Mouse (Mus musculus) testis, adult 2 months (tissue): Measurements from ENCODE around the gene Btbd9. TPM values are rescaled to one million over a fixed set of nuclear protein-coding genes. Genes with fewer than 3 reads are reported as not detected.

Experiments
- H3K27ac ChIP-seq: fragments of 200-500 bp; 2 replicates; pipeline ENCODE4 v1.5.1; 2012; ENCODE audit warnings: low read depth, low read length; ENCODE audit not compliant: control insufficient read depth, insufficient read depth
- H3K27me3 ChIP-seq: fragments of 200-500 bp; 2 replicates; pipeline ENCODE4 v1.6.1; 2012; ENCODE audit warnings: mild to moderate bottlenecking, low read length, moderate library complexity; ENCODE audit not compliant: control insufficient read depth, insufficient read depth
- H3K36me3 ChIP-seq: fragments of 200-500 bp; 2 replicates; pipeline ENCODE4 v1.6.1; 2012; ENCODE audit warnings: mild to moderate bottlenecking, low read length; ENCODE audit not compliant: control insufficient read depth, insufficient read depth
- H3K4me1 ChIP-seq: fragments of 200-500 bp; 2 replicates; pipeline ENCODE4 v1.6.1; 2012; ENCODE audit warnings: low read length; ENCODE audit not compliant: control insufficient read depth, insufficient read depth
- H3K4me3 ChIP-seq: fragments of 200-500 bp; 2 replicates; pipeline ENCODE4 v1.5.1; 2012; ENCODE audit warnings: low read depth, mild to moderate bottlenecking, low read length, moderate library complexity, mixed read lengths; ENCODE audit not compliant: control insufficient read depth
- CTCF ChIP-seq: fragments of 200-500 bp; IDR thresholded peaks from 2 replicates; pipeline ENCODE4 v1.5.1; 2012; ENCODE audit warnings: low read depth, mild to moderate bottlenecking, inconsistent platforms, low read length, moderate library complexity; ENCODE audit not compliant: control insufficient read depth, insufficient read depth, insufficient replicate concordance
- POLR2A ChIP-seq: fragments of 200-500 bp; IDR thresholded peaks from 2 replicates; pipeline ENCODE4 v1.6.1; 2012; ENCODE audit warnings: low read depth, mild to moderate bottlenecking, inconsistent platforms, low read length, moderate library complexity; ENCODE audit not compliant: control insufficient read depth
- polyA plus RNA-seq: library from polyadenylated mRNA; depleted of rRNA; stranded (reverse); fragments of >200 nt; gene quantifications from 2 replicates; pipeline ENCODE4 v1.2.3, GENCODE M21; 2012

Btbd9 gene
- polyA plus RNA-seq, 1 experiment = 87.1 TPM

- TF ChIP-seq CTCF (no peak), POLR2A (no peak)
- no peak overlapping the region for H3K4me3 ChIP-seq
Observed at GRCm38 (mm10) chr17:30415693-30416092, 160.6 kb downstream of the Btbd9 start.

GRCm38 (mm10) chr17:30412991-30413390, 163.3 kb downstream of the Btbd9 start:
- TF ChIP-seq CTCF (no peak), POLR2A (no peak)
- no peaks in the 10 kb centered on the region for H3K27me3 ChIP-seq
- no peak overlapping the region for H3K4me3 ChIP-seq
- no peaks in the 10 kb centered on the region for H3K4me1 ChIP-seq
- H3K36me3 ChIP-seq = no peaks in the 10 kb centered on the region
- H3K27ac ChIP-seq = no peak overlapping the region

More at GRCm38 (mm10) chr17:30415693-30416092, 160.6 kb downstream of the Btbd9 start:
- H3K36me3 ChIP-seq = no peaks in the 10 kb centered on the region
- no peak overlapping the region for H3K27ac ChIP-seq
- H3K4me1 ChIP-seq = no peaks in the 10 kb centered on the region
- H3K27me3 ChIP-seq = no peaks in the 10 kb centered on the region

DNA sequence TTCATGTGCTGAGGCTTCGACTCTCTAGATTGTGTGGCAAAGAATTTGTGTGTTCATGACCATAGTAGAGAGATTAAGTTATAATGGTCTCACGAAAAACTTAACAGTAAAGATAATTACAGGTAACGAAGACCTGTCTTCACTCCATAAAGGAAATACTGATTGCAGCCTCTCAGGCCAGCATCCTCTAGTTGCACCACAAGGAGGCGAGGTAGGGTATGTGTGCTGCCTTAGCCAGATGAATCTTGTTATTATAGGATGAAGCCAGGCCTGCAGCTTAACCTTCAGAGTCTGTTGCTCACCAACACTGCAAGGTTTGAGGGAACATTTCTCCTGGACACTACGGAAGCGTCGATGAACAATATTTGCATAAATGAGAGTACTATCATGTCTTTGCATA, 170.3 kb downstream of the Btbd9 start:
- H3K27ac ChIP-seq = no peak overlapping the region
- H3K4me1 ChIP-seq = no peaks in the 10 kb centered on the region; the same call in 1 of the 2 replicates
- no peaks in the 10 kb centered on the region for H3K36me3 ChIP-seq
- H3K27me3 ChIP-seq = no peaks in the 10 kb centered on the region
- TF ChIP-seq CTCF = no peak
- TF ChIP-seq POLR2A = no peak
- no peak overlapping the region for H3K4me3 ChIP-seq

DNA sequence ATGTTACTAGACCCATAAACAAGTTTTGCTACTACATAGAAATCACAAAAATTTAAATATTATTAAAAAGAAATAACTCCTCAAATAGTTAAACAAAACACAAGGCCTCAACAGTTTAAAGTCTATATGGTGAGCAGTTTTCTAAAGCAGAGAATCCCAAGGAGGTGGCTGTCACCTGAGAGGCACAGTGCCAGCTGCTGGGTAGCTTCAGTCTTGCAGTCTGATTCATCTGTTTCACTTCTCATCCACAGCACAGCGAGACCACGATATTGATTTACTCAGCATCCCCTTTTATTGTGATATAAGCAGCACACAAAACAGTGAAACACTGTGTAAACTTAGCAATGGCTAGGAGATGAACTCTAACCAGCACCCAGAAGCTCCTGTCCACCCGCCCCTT, 173.4 kb downstream of the Btbd9 start:
- TF ChIP-seq POLR2A (no peak), CTCF (no peak)
- H3K27me3 ChIP-seq = no peaks in the 10 kb centered on the region
- H3K4me3 ChIP-seq = peak overlapping the region; percentile 74
- H3K27ac ChIP-seq = no peak overlapping the region
- H3K36me3 ChIP-seq = no peaks in the 10 kb centered on the region
- H3K4me1 ChIP-seq = no peaks in the 10 kb centered on the region; the same call in 1 of the 2 replicates

GRCm38 (mm10) chr17:30395261-30395660, 181.0 kb downstream of the Btbd9 start:
- H3K4me1 ChIP-seq = no peaks in the 10 kb centered on the region
- no peak overlapping the region for H3K27ac ChIP-seq
- H3K27me3 ChIP-seq = no peaks in the 10 kb centered on the region
- no peaks in the 10 kb centered on the region for H3K36me3 ChIP-seq
- TF ChIP-seq CTCF (no peak), POLR2A (no peak)
- H3K4me3 ChIP-seq = no peak overlapping the region

DNA sequence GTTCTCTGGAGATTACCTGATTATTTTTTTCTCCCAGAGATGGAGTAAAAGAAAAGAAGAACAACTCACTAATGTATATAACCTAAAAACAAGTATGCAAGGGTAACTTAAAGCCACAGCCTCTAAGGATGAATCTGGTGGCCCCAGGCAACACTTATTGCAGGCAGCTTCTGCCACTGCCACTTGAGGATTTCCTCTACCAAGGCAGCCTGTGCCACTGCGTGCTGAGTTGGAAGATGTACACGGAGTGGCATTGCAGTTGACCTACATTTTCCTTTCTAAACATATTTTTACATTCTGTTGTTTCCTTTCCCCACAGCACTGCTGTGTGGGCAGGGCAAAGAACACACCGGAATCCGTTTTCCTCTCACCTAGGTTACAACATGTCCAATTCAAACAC, 184.3 kb downstream of the Btbd9 start:
- TF ChIP-seq POLR2A (no peak), CTCF (no peak)
- Histone ChIP-seq H3K27ac (no peak overlapping the region), H3K4me3 (no peak overlapping the region), H3K4me1 (no peaks in the 10 kb centered on the region), H3K36me3 (no peaks in the 10 kb centered on the region), H3K27me3 (no peaks in the 10 kb centered on the region)

DNA sequence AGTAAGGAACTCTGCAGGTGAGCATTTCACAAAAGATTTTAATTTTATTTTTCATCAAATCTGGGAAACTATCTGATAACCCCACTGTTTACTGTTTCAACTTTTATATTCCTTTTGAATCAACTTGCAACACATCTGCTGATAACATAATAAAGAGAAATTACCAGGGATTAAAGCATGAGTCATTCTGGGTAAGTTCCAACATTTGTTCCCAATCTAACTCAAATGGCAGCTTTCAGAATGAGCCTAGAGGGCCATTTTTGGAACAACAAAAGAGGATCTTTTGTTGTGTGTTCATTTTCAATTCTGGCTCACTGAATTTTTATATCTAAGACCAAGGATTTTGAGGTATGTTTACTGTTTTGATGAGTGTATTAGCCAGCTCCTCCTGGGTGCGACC, 185.1 kb downstream of the Btbd9 start:
- no peaks in the 10 kb centered on the region for H3K36me3 ChIP-seq
- no peak overlapping the region for H3K27ac ChIP-seq

GRCm38 (mm10) chr17:30389686-30390085, 186.6 kb downstream of the Btbd9 start:
- no peak for TF ChIP-seq POLR2A
- no peak for TF ChIP-seq CTCF
- Histone ChIP-seq H3K27ac (no peak overlapping the region), H3K27me3 (no peaks in the 10 kb centered on the region), H3K4me3 (no peak overlapping the region), H3K4me1 (no peaks in the 10 kb centered on the region), H3K36me3 (no peaks in the 10 kb centered on the region)

More for the DNA sequence above, 185.1 kb downstream of the Btbd9 start:
- Histone ChIP-seq H3K4me1 (no peaks in the 10 kb centered on the region), H3K4me3 (no peak overlapping the region), H3K27me3 (no peaks in the 10 kb centered on the region)
- TF ChIP-seq CTCF (no peak), POLR2A (no peak)
